Mouse (Mus musculus): Measurements from ENCODE around the gene Tcf3. TPM values are rescaled to one million over a fixed set of nuclear protein-coding genes. Genes with fewer than 3 reads are reported as not detected.

Gene Tcf3
- 95.5 and 98.0 TPM in 2 replicates for polyA plus RNA-seq (2012; rRNA removed; ENCODE audit: low replicate concordance)

GRCm38 (mm10) chr10:80433513-80434232, at the start of gene Tcf3:
Gene Tcf3 (minus strand): TSS chr10:80433647.

GRCm38 (mm10) chr10:80406684-80407501, 26.6 kb downstream of the Tcf3 start, which contains the start of gene Uqcr11:
Gene Uqcr11 (minus strand): TSS chr10:80406830.

GRCm38 (mm10) chr10:80399191-80399972, 34.1 kb downstream of the Tcf3 start, which contains the start of gene Mbd3:
Gene Mbd3 (minus strand): TSS chr10:80399550.

DNA sequence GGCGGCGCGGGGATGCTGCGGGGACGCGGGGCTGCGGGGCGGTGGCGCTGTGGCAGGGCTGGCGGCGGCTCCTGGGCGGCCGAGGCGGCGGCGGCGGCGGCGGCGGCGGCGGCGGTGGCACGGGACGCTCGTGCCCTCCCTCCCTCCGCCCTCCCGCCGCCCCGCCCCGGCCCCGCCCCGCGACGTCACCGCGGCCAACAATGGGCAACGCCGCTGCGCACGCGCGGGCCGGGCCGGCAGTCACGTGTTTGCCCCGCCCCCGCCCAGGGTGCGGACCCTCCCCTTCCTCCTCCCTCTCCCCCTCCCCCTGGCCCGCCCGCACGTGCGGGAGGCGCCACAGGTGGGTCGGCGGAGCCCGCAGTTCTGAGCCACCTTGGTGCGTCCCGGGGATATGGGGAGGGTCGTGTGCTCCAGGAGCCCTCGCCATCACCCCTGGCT, 45.9 kb downstream of the Tcf3 start, which contains the start of gene Mex3d:
Gene Mex3d, minus strand, starts transcription at position 138 of the 438 bp plus-strand sequence.

Other genes with a start within 250 kb of the Tcf3 start
- gene Mum1, start 207.2 kb downstream of the Tcf3 start, polyA plus RNA-seq (2012; rRNA removed; ENCODE audit: low replicate concordance) = 14.5 and 19.2 TPM in 2 replicates
- gene Ndufs7, start 184.5 kb downstream of the Tcf3 start, polyA plus RNA-seq (2012; rRNA removed; ENCODE audit: low replicate concordance) = 967 and 1,434 TPM in 2 replicates
- 15.1 and 43.1 TPM in 2 replicates for gene Gamt, start 172.6 kb downstream of the Tcf3 start, polyA plus RNA-seq (2012; rRNA removed; ENCODE audit: low replicate concordance)
- 104 and 128 TPM in 2 replicates for gene Dazap1, start 172.2 kb downstream of the Tcf3 start, polyA plus RNA-seq (2012; rRNA removed; ENCODE audit: low replicate concordance)
- gene Rps15, start 141.2 kb downstream of the Tcf3 start, polyA plus RNA-seq (2012; rRNA removed; ENCODE audit: low replicate concordance) = 739 and 1,199 TPM in 2 replicates
- 0.88 and 1.1 TPM in 2 replicates for gene Apc2, start 137.7 kb downstream of the Tcf3 start, polyA plus RNA-seq (2012; rRNA removed; ENCODE audit: low replicate concordance)
- gene 2310011J03Rik, start 113.1 kb downstream of the Tcf3 start, polyA plus RNA-seq (2012; rRNA removed; ENCODE audit: low replicate concordance) = 52.1 and 92.1 TPM in 2 replicates
- gene Pcsk4, start 104.1 kb downstream of the Tcf3 start, polyA plus RNA-seq (2012; rRNA removed; ENCODE audit: low replicate concordance) = 37.6 and 47.6 TPM in 2 replicates
- 257 and 279 TPM in 2 replicates for gene Reep6, start 103.7 kb downstream of the Tcf3 start, polyA plus RNA-seq (2012; rRNA removed; ENCODE audit: low replicate concordance)
- 113 and 171 TPM in 2 replicates for gene Adamtsl5, start 85.2 kb downstream of the Tcf3 start, polyA plus RNA-seq (2012; rRNA removed; ENCODE audit: low replicate concordance)
- 2.4 and 7.5 TPM in 2 replicates for gene Plk5, start 77.2 kb downstream of the Tcf3 start, polyA plus RNA-seq (2012; rRNA removed; ENCODE audit: low replicate concordance)
- gene Mex3d, start 46.0 kb downstream of the Tcf3 start, polyA plus RNA-seq (2012; rRNA removed; ENCODE audit: low replicate concordance) = 13.6 and 24.5 TPM in 2 replicates
- 76.6 and 89.3 TPM in 2 replicates for gene Mbd3, start 34.1 kb downstream of the Tcf3 start, polyA plus RNA-seq (2012; rRNA removed; ENCODE audit: low replicate concordance)
- 2,686 and 4,056 TPM in 2 replicates for gene Uqcr11, start 26.8 kb downstream of the Tcf3 start, polyA plus RNA-seq (2012; rRNA removed; ENCODE audit: low replicate concordance)
- gene Onecut3, start 61.2 kb upstream of the Tcf3 start, polyA plus RNA-seq (2012; rRNA removed; ENCODE audit: low replicate concordance) = 0.26 and 4.2 TPM in 2 replicates
- 0.02 TPM in 1 of 2 replicates, not detected in the other for gene Atp8b3, start 105.5 kb upstream of the Tcf3 start, polyA plus RNA-seq (2012; rRNA removed; ENCODE audit: low replicate concordance)
- gene Rexo1, start 127.9 kb upstream of the Tcf3 start, polyA plus RNA-seq (2012; rRNA removed; ENCODE audit: low replicate concordance) = 50.2 and 62.3 TPM in 2 replicates
- gene Klf16, start 143.7 kb upstream of the Tcf3 start, polyA plus RNA-seq (2012; rRNA removed; ENCODE audit: low replicate concordance) = 22.7 and 36.3 TPM in 2 replicates
- 502 and 1,087 TPM in 2 replicates for gene Abhd17a, start 156.7 kb upstream of the Tcf3 start, polyA plus RNA-seq (2012; rRNA removed; ENCODE audit: low replicate concordance)
- 164 and 176 TPM in 2 replicates for gene Scamp4, start 169.2 kb upstream of the Tcf3 start, polyA plus RNA-seq (2012; rRNA removed; ENCODE audit: low replicate concordance)
- gene Adat3, start 169.2 kb upstream of the Tcf3 start, polyA plus RNA-seq (2012; rRNA removed; ENCODE audit: low replicate concordance) = 23.9 and 33.1 TPM in 2 replicates
- 1.7 and 2.4 TPM in 2 replicates for gene Gm49322, start 172.4 kb upstream of the Tcf3 start, polyA plus RNA-seq (2012; rRNA removed; ENCODE audit: low replicate concordance)
- gene Csnk1g2, start 189.2 kb upstream of the Tcf3 start, polyA plus RNA-seq (2012; rRNA removed; ENCODE audit: low replicate concordance) = 194 and 256 TPM in 2 replicates
- 70.9 and 83.2 TPM in 2 replicates for gene Btbd2, start 223.4 kb upstream of the Tcf3 start, polyA plus RNA-seq (2012; rRNA removed; ENCODE audit: low replicate concordance)
- gene Mknk2, start 244.5 kb upstream of the Tcf3 start, polyA plus RNA-seq (2012; rRNA removed; ENCODE audit: low replicate concordance) = 147 TPM in 2 replicates